Mouse (Mus musculus) CH12.LX (cell line): Measurements from ENCODE around the gene Chst5. TPM values are rescaled to one million over a fixed set of nuclear protein-coding genes. Genes with fewer than 3 reads are reported as not detected.

Experiments used
- DNase-seq: peaks from one replicate; pipeline ENCODE4 v3.0.0-alpha.2; 2013; ENCODE audit errors: extremely low read depth
- H3K27ac ChIP-seq: 2 replicates; pipeline ENCODE4 v1.5.1; 2012; ENCODE audit warnings: low read depth, mild to moderate bottlenecking, control low read depth, moderate library complexity; ENCODE audit not compliant: insufficient read depth
- H3K27me3 ChIP-seq: replicated peaks from 2 replicates; pipeline ENCODE3; 2012; ENCODE audit warnings: inconsistent platforms
- H3K36me3 ChIP-seq, 2 experiments: replicated peaks in 1 of 2; 2 replicates each; pipeline versions ENCODE3 to v1.6.1; 2012; ENCODE audit warnings: inconsistent platforms in 1 of 2, low read length in 1 of 2, mild to moderate bottlenecking in 1 of 2, mixed read lengths in 1 of 2, moderate library complexity in 1 of 2; ENCODE audit not compliant: control insufficient read depth in 1 of 2, insufficient read depth in 1 of 2
- H3K4me1 ChIP-seq, 2 experiments: 2 replicates each; pipeline ENCODE4 v1.6.1; 2012; ENCODE audit warnings: inconsistent platforms in 1 of 2, moderate library complexity in 1 of 2; ENCODE audit not compliant: insufficient read depth in 2 of 2, control insufficient read depth in 1 of 2
- H3K4me2 ChIP-seq: 2 replicates; pipeline ENCODE4 v1.6.1; 2012; ENCODE audit warnings: low read depth, mild to moderate bottlenecking, control low read depth; ENCODE audit not compliant: poor library complexity, insufficient read depth, severe bottlenecking
- H3K4me3 ChIP-seq, 3 experiments: fragments of 150-350 bp in 1 of 3; sonication (generic) in 1 of 3; replicated peaks in 1 of 3; 2 replicates each; pipeline versions ENCODE3 to v1.5.1; 2011 to 2012; ENCODE audit warnings: low read depth in 2 of 3, low read length in 2 of 3, mild to moderate bottlenecking in 2 of 3, moderate library complexity in 2 of 3, control low read depth in 1 of 3, improper control_type of control experiment in 1 of 3, inconsistent platforms in 1 of 3, mixed read lengths in 1 of 3; ENCODE audit not compliant: poor library complexity in 1 of 3
- H3K79me2 ChIP-seq: replicated peaks from 2 replicates; pipeline ENCODE4 v1.6.1; 2012; ENCODE audit warnings: mild to moderate bottlenecking, moderate library complexity; ENCODE audit not compliant: control insufficient read depth, poor library complexity, insufficient read depth, severe bottlenecking; ENCODE audit errors: extremely low read depth
- H3K9ac ChIP-seq: 2 replicates; pipeline ENCODE4 v1.6.1; 2012; ENCODE audit warnings: low read depth, mild to moderate bottlenecking, control low read depth, moderate library complexity; ENCODE audit not compliant: insufficient read depth
- H3K9me3 ChIP-seq: replicated peaks from 2 replicates; pipeline ENCODE3; 2012; ENCODE audit warnings: low read length, inconsistent platforms, mixed read lengths
- CHD1 ChIP-seq: IDR thresholded peaks from 2 replicates; pipeline ENCODE4 v1.6.1; 2012; ENCODE audit warnings: low read depth, low read length, improper control_type of control experiment, inconsistent platforms
- E2F4 ChIP-seq: IDR thresholded peaks from 2 replicates; pipeline ENCODE4 v1.6.1; 2011; ENCODE audit warnings: low read depth, low read length, improper control_type of control experiment; ENCODE audit not compliant: insufficient replicate concordance
- ETS1 ChIP-seq: conservative IDR thresholded peaks from 2 replicates; pipeline ENCODE4 v1.6.1; 2012; ENCODE audit warnings: low read depth, mild to moderate bottlenecking, inconsistent platforms, low read length, improper control_type of control experiment, moderate library complexity
- GABPA ChIP-seq: IDR thresholded peaks from 2 replicates; pipeline ENCODE4 v1.6.1; 2012; ENCODE audit warnings: low read depth, low read length, improper control_type of control experiment, inconsistent platforms; ENCODE audit not compliant: insufficient replicate concordance
- IRF4 ChIP-seq: IDR thresholded peaks from 2 replicates; pipeline ENCODE4 v1.6.1; 2014; ENCODE audit warnings: low read depth, mild to moderate bottlenecking, inconsistent platforms, low read length, improper control_type of control experiment
- JUN ChIP-seq: IDR thresholded peaks from 2 replicates; pipeline ENCODE4 v1.6.1; 2011; ENCODE audit warnings: low read depth, mild to moderate bottlenecking, low read length, improper control_type of control experiment, moderate library complexity; ENCODE audit not compliant: insufficient read depth
- MAFK ChIP-seq: IDR thresholded peaks from 2 replicates; pipeline ENCODE4 v1.6.1; 2011; ENCODE audit warnings: low read length, improper control_type of control experiment; ENCODE audit not compliant: insufficient replicate concordance
- MAX ChIP-seq: IDR thresholded peaks from 2 replicates; pipeline ENCODE4 v1.6.1; 2011; ENCODE audit warnings: low read length, improper control_type of control experiment
- MXI1 ChIP-seq: IDR thresholded peaks from 2 replicates; pipeline ENCODE4 v1.6.1; 2011; ENCODE audit warnings: mild to moderate bottlenecking, low read depth, low read length, improper control_type of control experiment
- MYC ChIP-seq: IDR thresholded peaks from 2 replicates; pipeline ENCODE4 v1.6.1; 2011; ENCODE audit warnings: low read depth, mild to moderate bottlenecking, improper control_type of control experiment, low read length
- NELFE ChIP-seq: IDR thresholded peaks from 2 replicates; pipeline ENCODE4 v1.6.1; 2011; ENCODE audit warnings: low read depth, low read length, improper control_type of control experiment
- POLR2AphosphoS2 ChIP-seq: IDR thresholded peaks from 2 replicates; pipeline ENCODE4 v1.6.1; 2011; ENCODE audit warnings: low read depth, low read length, improper control_type of control experiment
- RAD21 ChIP-seq: IDR thresholded peaks from 2 replicates; pipeline ENCODE4 v1.6.1; 2011; ENCODE audit warnings: low read depth, mild to moderate bottlenecking, low read length, improper control_type of control experiment, moderate library complexity
- USF1 ChIP-seq: IDR thresholded peaks from 2 replicates; pipeline ENCODE4 v1.6.1; 2014; ENCODE audit warnings: low read depth, mild to moderate bottlenecking, inconsistent platforms, low read length, improper control_type of control experiment
- dilution Hi-C: fragments of 300-500 bp; cut with MboI; formaldehyde crosslinking; loops from 2 replicates; pipeline ENCODE4 v1.14.3; 2020; ENCODE audit warnings: low sequenced_read_pairs; ENCODE audit not compliant: extremely low pct_unique_long_range_greater_than_20kb, extremely low pct_ligation_motif_present
- in situ Hi-C: fragments of 300-500 bp; cut with MboI; formaldehyde crosslinking; loops from 3 replicates; pipeline ENCODE4 v1.14.3; 2019; ENCODE audit warnings: low sequenced_read_pairs, low pct_ligation_motif_present, low pct_unique_long_range_greater_than_20kb, mixed read lengths
- polyA plus RNA-seq: library from polyadenylated mRNA; unstranded; fragments of >175 nt; gene quantifications from 2 replicates; pipeline ENCODE4 v1.2.1, GENCODE M21; 2012; ENCODE audit warnings: low read depth; ENCODE audit not compliant: insufficient read length
- total RNA-seq, 2 experiments: library from RNA; depleted of rRNA; stranded (reverse); fragments of 300-350 nt in 1 of 2; fragments of >200 nt in 1 of 2; gene quantifications; 2 replicates each; pipeline ENCODE4 v1.2.3; 2012 to 2014

Gene Chst5
- total and polyA plus RNA-seq, 3 experiments = not detected

DNA sequence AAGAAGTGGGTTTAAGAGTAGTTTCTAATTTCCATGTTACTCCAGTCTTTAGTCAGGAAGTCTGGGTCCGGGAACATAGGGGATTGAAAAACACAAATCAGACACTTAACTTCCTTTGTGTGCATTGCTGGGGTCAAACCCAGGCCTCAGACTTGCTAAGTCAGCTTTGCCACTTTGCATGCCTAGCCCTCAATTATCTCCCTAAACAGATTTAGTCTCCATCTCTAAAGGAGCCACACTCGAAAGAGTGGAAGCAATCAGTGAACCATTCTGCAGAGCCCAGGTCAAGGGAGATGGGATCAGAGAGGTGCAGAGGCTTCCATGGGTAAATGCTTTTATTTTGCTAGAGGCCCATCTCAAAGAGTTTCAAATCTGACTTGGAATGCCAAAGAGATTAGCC lies 41.6 kb downstream of the Chst5 start:
- H3K27me3 ChIP-seq = no peaks in the 10 kb centered on the region

DNA sequence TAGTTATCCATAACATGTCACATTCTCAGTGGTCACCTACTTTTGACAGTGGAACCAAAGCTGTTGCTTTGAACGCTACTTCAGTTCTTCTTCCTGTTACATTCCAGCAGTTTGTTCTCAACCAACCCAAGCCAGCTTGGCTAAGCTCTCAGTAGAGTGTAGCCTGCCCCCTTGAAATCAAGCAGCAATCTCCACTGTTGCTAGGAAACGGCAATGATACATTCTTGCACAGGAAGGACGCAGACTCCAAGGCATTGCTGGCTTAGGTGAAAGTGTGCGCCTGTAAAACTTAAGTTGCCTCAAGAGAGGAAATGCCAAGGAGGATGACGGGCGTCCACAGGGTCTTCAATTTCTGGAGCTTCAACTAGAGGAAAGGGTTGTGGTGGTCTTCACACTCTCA lies 44.4 kb downstream of the Chst5 start:
- no peak overlapping the region for H3K9ac ChIP-seq
- no peak overlapping the region for H3K4me2 ChIP-seq
- no peaks in the 10 kb centered on the region for H3K27me3 ChIP-seq
- dilution Hi-C loops (no loop called here), in situ Hi-C loops (no loop called here)
- no peak overlapping the region for H3K4me3 ChIP-seq
- peaks cover 0 to 18% of the 10 kb centered on the region in 2 experiments for H3K36me3 ChIP-seq
- peaks cover 0 to 4% of the 10 kb centered on the region in 2 experiments; a peak in 1 of 4 replicates for H3K4me1 ChIP-seq
- no peak for TF ChIP-seq CHD1
- no peak for TF ChIP-seq MYC
- no peak for TF ChIP-seq MXI1
- TF ChIP-seq USF1 = no peak
- TF ChIP-seq MAFK = no peak
- TF ChIP-seq IRF4 = no peak
- TF ChIP-seq JUN = no peak
- no peak for TF ChIP-seq RAD21
- no peak for TF ChIP-seq NELFE
- DNase-seq = no peak
- no peaks in the 10 kb centered on the region for H3K9me3 ChIP-seq
- H3K27ac ChIP-seq = no peak overlapping the region
- H3K79me2 ChIP-seq = no peaks in the 10 kb centered on the region

More for the DNA sequence above, 41.6 kb downstream of the Chst5 start:
- dilution Hi-C loops = no loop called here
- DNase-seq = no peak
- in situ Hi-C loops = no loop called here
- Histone ChIP-seq H3K4me2 (no peak overlapping the region), H3K79me2 (no peaks in the 10 kb centered on the region), H3K4me1 (peaks cover 0 to 4% of the 10 kb centered on the region in 2 experiments; a peak in 1 of 4 replicates), H3K9me3 (no peaks in the 10 kb centered on the region), H3K4me3 (no peak overlapping the region), H3K36me3 (peaks cover 0 to 21% of the 10 kb centered on the region in 2 experiments), H3K9ac (no peak overlapping the region), H3K27ac (no peak overlapping the region)
- no peak for TF ChIP-seq GABPA
- TF ChIP-seq MAX = no peak
- no peak for TF ChIP-seq POLR2AphosphoS2
- TF ChIP-seq ETS1 = no peak
- TF ChIP-seq E2F4 = no peak
